Mouse (Mus musculus): ENCODE data around the gene Mei1. TPM values are rescaled to one million over a fixed set of nuclear protein-coding genes. Genes with fewer than 3 reads are reported as not detected.

Gene Mei1
- polyA plus RNA-seq, 1 experiment from 2014 or later, result not detected

- WGBS, result 96% methylated on average over 7 of the region's 7 CpGs
- Histone ChIP-seq H3K9me3 (ENCODE audit: control insufficient read depth, low read length) (no peaks in the 10 kb centered on the region), H3K4me3 (ENCODE audit: low read length) (no peak overlapping the region), H3K27me3 (ENCODE audit: control insufficient read depth, insufficient read depth, low read depth, low read length) (no peaks in the 10 kb centered on the region), H3K4me2 (ENCODE audit: low read depth, low read length) (no peak overlapping the region), H3K27ac (ENCODE audit: low read length) (no peak overlapping the region), H3K36me3 (ENCODE audit: control insufficient read depth, insufficient read depth, low read length) (peaks cover 20% of the 10 kb centered on the region), H3K9ac (ENCODE audit: low read length) (no peak overlapping the region), H3K4me1 (replicated peaks; ENCODE audit: control insufficient read depth, insufficient read depth, low read length) (peaks cover 9% of the 10 kb centered on the region; the same call in 1 of the 2 replicates)
- no peak for ATAC-seq (ENCODE audit: low read depth)
These were observed 25.5 kb upstream of the Mei1 start for GRCm38 (mm10) chr15:82044166-82044784.

- Histone ChIP-seq H3K9me3 (ENCODE audit: control insufficient read depth, low read length) (no peaks in the 10 kb centered on the region), H3K4me3 (ENCODE audit: low read length) (peak overlapping the region; percentile 100), H3K4me2 (ENCODE audit: low read depth, low read length) (peak overlapping the region; percentile 83), H3K27me3 (ENCODE audit: control insufficient read depth, insufficient read depth, low read depth, low read length) (no peaks in the 10 kb centered on the region), H3K9ac (ENCODE audit: low read length) (peak overlapping the region; percentile 97), H3K27ac (ENCODE audit: low read length) (no peak overlapping the region), H3K36me3 (ENCODE audit: control insufficient read depth, insufficient read depth, low read length) (peaks cover 12% of the 10 kb centered on the region), H3K4me1 (replicated peaks; ENCODE audit: control insufficient read depth, insufficient read depth, low read length) (peaks cover 9% of the 10 kb centered on the region; the same call in 1 of the 2 replicates)
- WGBS, result 1% methylated on average over 26 of the region's 26 CpGs
- ATAC-seq (ENCODE audit: low read depth), result 0 out of 2 replicates have a peak, but pooled peaks have one; percentile 16
These were observed 23.4 kb upstream of the Mei1 start for GRCm38 (mm10) chr15:82046246-82046891.

- H3K4me2 ChIP-seq (ENCODE audit: low read depth, low read length), result peak within 1 kb of the TSS; percentile 83
- no peaks in the 10 kb centered on the region for H3K27me3 ChIP-seq (ENCODE audit: control insufficient read depth, insufficient read depth, low read depth, low read length)
- H3K27ac ChIP-seq (ENCODE audit: low read length), result peak within 1 kb of the TSS; percentile 88
- peak; percentile 94 for ATAC-seq (ENCODE audit: low read depth)
- WGBS, result under 1% methylated on average over 65 of the region's 74 CpGs
- peak within 1 kb of the TSS; percentile 100 for H3K4me3 ChIP-seq (ENCODE audit: low read length)
- H3K36me3 ChIP-seq (ENCODE audit: control insufficient read depth, insufficient read depth, low read length), result peaks cover 11% of the 10 kb centered on the region
- no peaks in the 10 kb centered on the region for H3K9me3 ChIP-seq (ENCODE audit: control insufficient read depth, low read length)
- H3K9ac ChIP-seq (ENCODE audit: low read length), result peak within 1 kb of the TSS; percentile 97
- peaks cover 9% of the 10 kb centered on the region; the same call in 1 of the 2 replicates for H3K4me1 ChIP-seq (replicated peaks; ENCODE audit: control insufficient read depth, insufficient read depth, low read length)
These were observed 22.5 kb upstream of the Mei1 start, which contains the start of gene Snu13 for GRCm38 (mm10) chr15:82047080-82047883. Gene Snu13 (minus strand): TSS chr15:82047598.

GRCm38 (mm10) chr15:82052544-82052943 is 17.3 kb upstream of the Mei1 start:
- 66% methylated on average over 5 of the region's 5 CpGs for WGBS

GRCm38 (mm10) chr15:82058719-82059201 is 11.0 kb upstream of the Mei1 start, which contains the start of gene 4930407I10Rik:
Gene 4930407I10Rik (plus strand): TSS chr15:82059151.
- no peaks in the 10 kb centered on the region for H3K36me3 ChIP-seq (ENCODE audit: control insufficient read depth, insufficient read depth, low read length)
- 72% methylated on average over 1 of the region's 1 CpGs for WGBS
- peaks cover 4% of the 10 kb centered on the region; the same call in 1 of the 2 replicates for H3K27me3 ChIP-seq (ENCODE audit: control insufficient read depth, insufficient read depth, low read depth, low read length)
- H3K4me1 ChIP-seq (replicated peaks; ENCODE audit: control insufficient read depth, insufficient read depth, low read length), result no peaks in the 10 kb centered on the region
- no peaks in the 10 kb centered on the region for H3K9me3 ChIP-seq (ENCODE audit: control insufficient read depth, low read length)
- no peak within 1 kb of the TSS for H3K4me3 ChIP-seq (ENCODE audit: low read length)
- no peak within 1 kb of the TSS for H3K27ac ChIP-seq (ENCODE audit: low read length)
- H3K4me2 ChIP-seq (ENCODE audit: low read depth, low read length), result no peak within 1 kb of the TSS
- no peak within 1 kb of the TSS for H3K9ac ChIP-seq (ENCODE audit: low read length)
- ATAC-seq (ENCODE audit: low read depth), result no peak

More at GRCm38 (mm10) chr15:82052544-82052943, 17.3 kb upstream of the Mei1 start:
- no peak overlapping the region for H3K4me3 ChIP-seq (ENCODE audit: low read length)
- no peaks in the 10 kb centered on the region for H3K36me3 ChIP-seq (ENCODE audit: control insufficient read depth, insufficient read depth, low read length)
- no peaks in the 10 kb centered on the region for H3K9me3 ChIP-seq (ENCODE audit: control insufficient read depth, low read length)
- H3K27me3 ChIP-seq (ENCODE audit: control insufficient read depth, insufficient read depth, low read depth, low read length), result no peaks in the 10 kb centered on the region
- no peak overlapping the region for H3K27ac ChIP-seq (ENCODE audit: low read length)
- H3K4me2 ChIP-seq (ENCODE audit: low read depth, low read length), result no peak overlapping the region
- no peak for ATAC-seq (ENCODE audit: low read depth)
- no peak overlapping the region for H3K9ac ChIP-seq (ENCODE audit: low read length)
- no peaks in the 10 kb centered on the region for H3K4me1 ChIP-seq (replicated peaks; ENCODE audit: control insufficient read depth, insufficient read depth, low read length)

- ATAC-seq (ENCODE audit: low read depth), result no peak
- WGBS, result 56% methylated on average over 14 of the region's 14 CpGs
- H3K27me3 ChIP-seq (ENCODE audit: control insufficient read depth, insufficient read depth, low read depth, low read length), result peaks cover 19% of the 10 kb centered on the region
- H3K4me3 ChIP-seq (ENCODE audit: low read length), result no peak overlapping the region
- H3K36me3 ChIP-seq (ENCODE audit: control insufficient read depth, insufficient read depth, low read length), result no peaks in the 10 kb centered on the region
- H3K9ac ChIP-seq (ENCODE audit: low read length), result no peak overlapping the region
- H3K4me2 ChIP-seq (ENCODE audit: low read depth, low read length), result no peak overlapping the region
- H3K9me3 ChIP-seq (ENCODE audit: control insufficient read depth, low read length), result no peaks in the 10 kb centered on the region
- H3K4me1 ChIP-seq (replicated peaks; ENCODE audit: control insufficient read depth, insufficient read depth, low read length), result no peaks in the 10 kb centered on the region
- H3K27ac ChIP-seq (ENCODE audit: low read length), result no peak overlapping the region
These were observed 5.9 kb upstream of the Mei1 start for GRCm38 (mm10) chr15:82063909-82064308.

GRCm38 (mm10) chr15:82065511-82065910 is 4.3 kb upstream of the Mei1 start:
- peaks cover 35% of the 10 kb centered on the region for H3K27me3 ChIP-seq (ENCODE audit: control insufficient read depth, insufficient read depth, low read depth, low read length)
- H3K9me3 ChIP-seq (ENCODE audit: control insufficient read depth, low read length), result 0 out of 2 replicates have a peak, but pooled peaks cover 5% of the 10 kb centered on the region
- H3K9ac ChIP-seq (ENCODE audit: low read length), result no peak overlapping the region
- no peaks in the 10 kb centered on the region for H3K36me3 ChIP-seq (ENCODE audit: control insufficient read depth, insufficient read depth, low read length)
- no peak overlapping the region for H3K27ac ChIP-seq (ENCODE audit: low read length)
- no peak overlapping the region for H3K4me3 ChIP-seq (ENCODE audit: low read length)
- no peak for ATAC-seq (ENCODE audit: low read depth)
- no peaks in the 10 kb centered on the region for H3K4me1 ChIP-seq (replicated peaks; ENCODE audit: control insufficient read depth, insufficient read depth, low read length)
- 13% methylated on average over 7 of the region's 7 CpGs for WGBS
- no peak overlapping the region for H3K4me2 ChIP-seq (ENCODE audit: low read depth, low read length)

- H3K4me2 ChIP-seq (ENCODE audit: low read depth, low read length), result no peak overlapping the region
- H3K27me3 ChIP-seq (ENCODE audit: control insufficient read depth, insufficient read depth, low read depth, low read length), result peaks cover 28% of the 10 kb centered on the region
- H3K4me3 ChIP-seq (ENCODE audit: low read length), result no peak overlapping the region
- ATAC-seq (ENCODE audit: low read depth), result no peak
- 85% methylated on average over 26 of the region's 26 CpGs for WGBS
- H3K9me3 ChIP-seq (ENCODE audit: control insufficient read depth, low read length), result 0 out of 2 replicates have a peak, but pooled peaks cover 5% of the 10 kb centered on the region
- H3K36me3 ChIP-seq (ENCODE audit: control insufficient read depth, insufficient read depth, low read length), result no peaks in the 10 kb centered on the region
- H3K9ac ChIP-seq (ENCODE audit: low read length), result no peak overlapping the region
- no peaks in the 10 kb centered on the region for H3K4me1 ChIP-seq (replicated peaks; ENCODE audit: control insufficient read depth, insufficient read depth, low read length)
- H3K27ac ChIP-seq (ENCODE audit: low read length), result no peak overlapping the region
These were observed 2.1 kb downstream of the Mei1 start for GRCm38 (mm10) chr15:82071816-82072469.

Data from lung, embryonic 16.5 days (tissue).